Comparison of ENCODE assay signal across 15 mouse cellular contexts in genomic region chr12:108259322-108260049, GRCm38 (mm10). TPM values are rescaled to one million over a fixed set of nuclear protein-coding genes. Genes with fewer than 3 reads are reported as not detected.
DNase-seq lines count a peak whose midpoint lies in the region; ATAC-seq and TF ChIP-seq lines count a peak whose summit lies in the region.
"Had no signal": no experiment of that assay in that cellular context is flagged by ENCODE, and none has a peak within 500 bp of the region (broad histone marks: within the 10 kb centered on the region; RNA-seq: fewer than 3 reads in every experiment).

No protein-coding gene starts in this region.

- H3K9ac ChIP-seq in forebrain, embryonic 13.5 days = peak overlapping the region; percentile 34
- no peak overlapping the region for H3K9ac ChIP-seq in forebrain, embryonic 15.5 days (replicated peaks)
- H3K9ac ChIP-seq in midbrain, embryonic 12.5 days (replicated peaks) = peak overlapping the region; percentile 11; the same call in 1 of the 2 replicates
- H3K9ac ChIP-seq in midbrain, embryonic 15.5 days = no peak overlapping the region
- no peak overlapping the region for H3K9ac ChIP-seq in midbrain, embryonic 14.5 days (replicated peaks; ENCODE audit: low read length)
- H3K9ac ChIP-seq: embryonic facial prominence, embryonic 13.5 days; liver, embryonic 12.5 days had no signal

- TF ChIP-seq CTCF in brain, embryonic 14.5 days (IDR thresholded peaks at IDR 0.05; ENCODE audit: borderline replicate concordance, extremely low read depth, insufficient read depth, insufficient read length) = no peak

- H3K36me3 ChIP-seq in forebrain, embryonic 13.5 days (ENCODE audit: poor library complexity, severe bottlenecking) = no peaks in the 10 kb centered on the region
- no peaks in the 10 kb centered on the region for H3K36me3 ChIP-seq in forebrain, embryonic 15.5 days
- no peaks in the 10 kb centered on the region for H3K36me3 ChIP-seq in midbrain, embryonic 12.5 days
- H3K36me3 ChIP-seq in midbrain, embryonic 15.5 days (replicated peaks) = no peaks in the 10 kb centered on the region
- no peaks in the 10 kb centered on the region for H3K36me3 ChIP-seq in midbrain, embryonic 14.5 days (ENCODE audit: control insufficient read depth, insufficient read depth, low read length)
- H3K36me3 ChIP-seq: embryonic facial prominence, embryonic 13.5 days; liver, embryonic 12.5 days had no signal

- H3K4me1 ChIP-seq in forebrain, embryonic 13.5 days = peaks cover 67% of the 10 kb centered on the region
- peaks cover 63% of the 10 kb centered on the region for H3K4me1 ChIP-seq in forebrain, embryonic 15.5 days
- H3K4me1 ChIP-seq in midbrain, embryonic 12.5 days = peaks cover 77% of the 10 kb centered on the region
- peaks cover 51% of the 10 kb centered on the region for H3K4me1 ChIP-seq in midbrain, embryonic 15.5 days
- H3K4me1 ChIP-seq in midbrain, embryonic 14.5 days (ENCODE audit: control insufficient read depth, insufficient read depth, low read length) = peaks cover 46% of the 10 kb centered on the region

- ATAC-seq in forebrain, embryonic 13.5 days = no peak; the same call in 1 of the 2 replicates
- ATAC-seq in forebrain, embryonic 15.5 days (replicated peaks) = no peak
- no peak for ATAC-seq in midbrain, embryonic 12.5 days (ENCODE audit: low FRiP score, low read depth)
- no peak for ATAC-seq in midbrain, embryonic 15.5 days (replicated peaks)
- ATAC-seq in midbrain, embryonic 14.5 days (ENCODE audit: low FRiP score, low TSS enrichment) = no peak
- ATAC-seq: liver, embryonic 12.5 days had no signal

- H3K4me3 ChIP-seq in forebrain, embryonic 13.5 days = no peak overlapping the region
- no peak overlapping the region for H3K4me3 ChIP-seq in forebrain, embryonic 15.5 days
- H3K4me3 ChIP-seq in midbrain, embryonic 12.5 days = no peak overlapping the region
- no peak overlapping the region for H3K4me3 ChIP-seq in midbrain, embryonic 15.5 days
- H3K4me3 ChIP-seq in midbrain, embryonic 14.5 days (replicated peaks; ENCODE audit: low read depth, low read length) = no peak overlapping the region
- H3K4me3 ChIP-seq: embryonic facial prominence, embryonic 13.5 days; liver, embryonic 12.5 days; myocyte had no signal

- WGBS in forebrain, embryonic 13.5 days = 86% methylated on average over 24 of the region's 24 CpGs
- WGBS in forebrain, embryonic 15.5 days = 78% methylated on average over 24 of the region's 24 CpGs
- WGBS in midbrain, embryonic 12.5 days = 89% methylated on average over 24 of the region's 24 CpGs
- 72% methylated on average over 24 of the region's 24 CpGs for WGBS in midbrain, embryonic 15.5 days
- 79% methylated on average over 24 of the region's 24 CpGs for WGBS in midbrain, embryonic 14.5 days

- no peak overlapping the region for H3K4me2 ChIP-seq in forebrain, embryonic 13.5 days
- H3K4me2 ChIP-seq in forebrain, embryonic 15.5 days (replicated peaks) = no peak overlapping the region
- H3K4me2 ChIP-seq in midbrain, embryonic 12.5 days (replicated peaks) = no peak overlapping the region
- H3K4me2 ChIP-seq in midbrain, embryonic 15.5 days = no peak overlapping the region
- no peak overlapping the region for H3K4me2 ChIP-seq in midbrain, embryonic 14.5 days (ENCODE audit: low read length)
- H3K4me2 ChIP-seq: embryonic facial prominence, embryonic 13.5 days; liver, embryonic 12.5 days had no signal

- no peak overlapping the region for H3K27ac ChIP-seq in forebrain, embryonic 13.5 days
- no peak overlapping the region for H3K27ac ChIP-seq in forebrain, embryonic 15.5 days (replicated peaks)
- H3K27ac ChIP-seq in midbrain, embryonic 12.5 days (replicated peaks) = peak overlapping the region; percentile 39; the same call in 1 of the 2 replicates
- no peak overlapping the region for H3K27ac ChIP-seq in midbrain, embryonic 15.5 days
- H3K27ac ChIP-seq in midbrain, embryonic 14.5 days (replicated peaks; ENCODE audit: low read depth, low read length) = peak overlapping the region; percentile 14; the same call in 1 of the 2 replicates
- H3K27ac ChIP-seq: embryonic facial prominence, embryonic 13.5 days; liver, embryonic 12.5 days had no signal

- H3K27me3 ChIP-seq in forebrain, embryonic 13.5 days = no peaks in the 10 kb centered on the region
- no peaks in the 10 kb centered on the region for H3K27me3 ChIP-seq in forebrain, embryonic 15.5 days
- no peaks in the 10 kb centered on the region for H3K27me3 ChIP-seq in midbrain, embryonic 12.5 days
- no peaks in the 10 kb centered on the region for H3K27me3 ChIP-seq in midbrain, embryonic 15.5 days (replicated peaks)
- no peaks in the 10 kb centered on the region for H3K27me3 ChIP-seq in midbrain, embryonic 14.5 days (ENCODE audit: control insufficient read depth, insufficient read depth, low read length)
- H3K27me3 ChIP-seq: embryonic facial prominence, embryonic 13.5 days; liver, embryonic 12.5 days had no signal

- no peaks in the 10 kb centered on the region for H3K9me3 ChIP-seq in forebrain, embryonic 13.5 days (replicated peaks)
- no peaks in the 10 kb centered on the region for H3K9me3 ChIP-seq in forebrain, embryonic 15.5 days
- H3K9me3 ChIP-seq in midbrain, embryonic 12.5 days = no peaks in the 10 kb centered on the region
- H3K9me3 ChIP-seq in midbrain, embryonic 15.5 days = no peaks in the 10 kb centered on the region
- no peaks in the 10 kb centered on the region for H3K9me3 ChIP-seq in midbrain, embryonic 14.5 days (ENCODE audit: control insufficient read depth, low read length)
- H3K9me3 ChIP-seq: embryonic facial prominence, embryonic 13.5 days; liver, embryonic 12.5 days had no signal

- DNase-seq in brain, embryonic 14.5 days (ENCODE audit: low read depth) = peak; percentile 58
- no peak for DNase-seq in midbrain, embryonic 14.5 days
- DNase-seq in frontal cortex, postnatal 14 days (ENCODE audit: low spot score in 2 of 2) = no peak
- DNase-seq in urinary bladder, adult 2 months (ENCODE audit: low spot score) = no peak
- DNase-seq: adrenal gland, postnatal 14 days; gastrocnemius, postnatal 14 days; kidney, adult 18-20 months; kidney, postnatal 36 days had no signal

- TF ChIP-seq POLR2A in brain, embryonic 14.5 days (IDR thresholded peaks at IDR 0.05; ENCODE audit: borderline replicate concordance, extremely low read depth, insufficient read depth, insufficient read length, poor library complexity, severe bottlenecking) = no peak

RNA-seq across cellular contexts. Expression of gene Ccdc85c, which starts 15.7 kb away (rescaled TPM):
- polyA plus RNA-seq in forebrain, embryonic 13.5 days (2015; fragmentation: Nextera tagmentation; extraction: Ambion mirVana) = 16.2 and 17.4 TPM in 2 replicates
- polyA plus RNA-seq in forebrain, embryonic 15.5 days (2015; fragmentation: Nextera tagmentation; extraction: Ambion mirVana) = 14.3 and 16.3 TPM in 2 replicates
- 17.0 and 21.6 TPM in 2 replicates for polyA plus RNA-seq in midbrain, embryonic 12.5 days (2016; fragmentation: Nextera tagmentation; extraction: Ambion mirVana)
- polyA plus RNA-seq in midbrain, embryonic 15.5 days (2015; fragmentation: Nextera tagmentation; extraction: Ambion mirVana) = 15.3 and 15.8 TPM in 2 replicates
- polyA plus RNA-seq in brain, embryonic 14.5 days (2012; rRNA removed) = 34.0 and 48.9 TPM in 2 replicates
- polyA plus RNA-seq in midbrain, embryonic 14.5 days (2014; fragmentation: Nextera tagmentation; extraction: Ambion mirVana) = 20.9 and 22.3 TPM in 2 replicates
- 14.6 and 23.1 TPM in 2 replicates for polyA plus RNA-seq in urinary bladder, adult 2 months (2012; rRNA removed)

RNA-seq across cellular contexts. Expression of gene Hhipl1, which starts 46.6 kb away (rescaled TPM):
- polyA plus RNA-seq in forebrain, embryonic 13.5 days (2015; fragmentation: Nextera tagmentation; extraction: Ambion mirVana) = 2.5 and 2.7 TPM in 2 replicates
- 1.8 and 1.9 TPM in 2 replicates for polyA plus RNA-seq in forebrain, embryonic 15.5 days (2015; fragmentation: Nextera tagmentation; extraction: Ambion mirVana)
- 5.0 and 6.2 TPM in 2 replicates for polyA plus RNA-seq in midbrain, embryonic 12.5 days (2016; fragmentation: Nextera tagmentation; extraction: Ambion mirVana)
- polyA plus RNA-seq in midbrain, embryonic 15.5 days (2015; fragmentation: Nextera tagmentation; extraction: Ambion mirVana) = 2.7 and 2.8 TPM in 2 replicates
- polyA plus RNA-seq in brain, embryonic 14.5 days (2012; rRNA removed) = 3.9 and 4.3 TPM in 2 replicates
- polyA plus RNA-seq in midbrain, embryonic 14.5 days (2014; fragmentation: Nextera tagmentation; extraction: Ambion mirVana) = 1.3 and 1.6 TPM in 2 replicates
- polyA plus RNA-seq in urinary bladder, adult 2 months (2012; rRNA removed) = 2.9 and 3.2 TPM in 2 replicates

Comparison
In these comparisons a context has a peak if more than half of its experiments do, and no peak if none do; other contexts are left out.
1. H3K27ac ChIP-seq: peak in midbrain, embryonic 12.5 days (single experiment) and midbrain, embryonic 14.5 days (single experiment); none in forebrain, embryonic 13.5 days (single experiment), forebrain, embryonic 15.5 days (single experiment) and midbrain, embryonic 15.5 days (single experiment).
2. H3K9ac ChIP-seq: peak in forebrain, embryonic 13.5 days (single experiment) and midbrain, embryonic 12.5 days (single experiment); none in forebrain, embryonic 15.5 days (single experiment), midbrain, embryonic 15.5 days (single experiment) and midbrain, embryonic 14.5 days (single experiment).